ENCODE assay signal across 16 mouse cellular contexts in genomic region chr16:19185434-19186256, GRCm38 (mm10).
"Had no signal": no experiment of that assay in that cellular context is flagged by ENCODE, and none has a peak within 500 bp of the region (broad histone marks: within the 10 kb centered on the region; RNA-seq: fewer than 3 reads in every experiment).

No protein-coding gene starts in this region.

- H3K36me3 ChIP-seq: midbrain, embryonic 10.5 days; midbrain, embryonic 12.5 days; neural tube, embryonic 13.5 days; neural tube, embryonic 15.5 days had no signal

- H3K9me3 ChIP-seq: midbrain, embryonic 10.5 days; midbrain, embryonic 12.5 days; neural tube, embryonic 13.5 days; neural tube, embryonic 15.5 days had no signal

- DNase-seq: lung, adult 18-20 months; lung, embryonic 14.5 days; lung, postnatal 10 days; lung, postnatal 4 days; midbrain, embryonic 14.5 days; retina, postnatal 1 day; right cerebral cortex, adult 18-20 months; thymus, adult 18-20 months; thymus, postnatal 14 days; thymus, postnatal 36 days had no signal

- H3K4me2 ChIP-seq: lung, embryonic 14.5 days; midbrain, embryonic 12.5 days; neural tube, embryonic 13.5 days; neural tube, embryonic 15.5 days had no signal

- H3K4me3 ChIP-seq: midbrain, embryonic 10.5 days; midbrain, embryonic 12.5 days; myocyte; neural tube, embryonic 13.5 days; neural tube, embryonic 15.5 days had no signal

- H3K27ac ChIP-seq: liver, embryonic 14.5 days; midbrain, embryonic 10.5 days; midbrain, embryonic 12.5 days; neural tube, embryonic 13.5 days; neural tube, embryonic 15.5 days had no signal

- H3K27me3 ChIP-seq: midbrain, embryonic 12.5 days; neural tube, embryonic 13.5 days; neural tube, embryonic 15.5 days had no signal

- H3K4me1 ChIP-seq: midbrain, embryonic 10.5 days; midbrain, embryonic 12.5 days; neural tube, embryonic 13.5 days; neural tube, embryonic 15.5 days had no signal

- H3K9ac ChIP-seq: liver, embryonic 14.5 days; lung, embryonic 14.5 days; midbrain, embryonic 12.5 days; neural tube, embryonic 13.5 days; neural tube, embryonic 15.5 days had no signal
